ENCODE assay signal across 24 mouse cellular contexts in the genomic region with DNA sequence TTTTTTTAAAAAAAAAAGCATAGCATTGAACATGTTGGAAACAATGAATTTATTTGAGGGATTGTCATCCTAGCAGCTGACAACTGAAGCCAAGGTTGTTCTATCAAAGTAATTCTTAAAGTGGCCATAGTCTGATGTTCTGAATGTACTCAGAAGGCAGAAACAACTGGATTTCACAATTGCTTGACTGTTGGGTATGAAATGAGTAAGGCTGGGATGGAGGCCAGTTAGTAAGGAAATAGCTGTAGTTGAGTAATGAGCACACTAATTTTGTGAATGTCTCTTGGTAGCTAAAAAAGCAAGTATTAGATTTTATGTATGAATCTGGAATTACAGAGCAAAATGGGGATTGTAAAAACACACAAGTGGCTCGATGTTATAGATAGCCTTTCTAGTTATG. TPM values are rescaled to one million over a fixed set of nuclear protein-coding genes. Genes with fewer than 3 reads are reported as not detected.
DNase-seq lines count a peak whose midpoint lies in the region; ATAC-seq and TF ChIP-seq lines count a peak whose summit lies in the region.
"Had no signal": no experiment of that assay in that cellular context is flagged by ENCODE, and none has a peak within 500 bp of the region (broad histone marks: within the 10 kb centered on the region; RNA-seq: fewer than 3 reads in every experiment).

No protein-coding gene starts in this region.

- no peak overlapping the region for H3K9ac ChIP-seq in lung, postnatal 0 days (replicated peaks; ENCODE audit: low read depth)
- H3K9ac ChIP-seq: hindbrain, embryonic 13.5 days; intestine, embryonic 15.5 days had no signal

- 54% methylated on average over 1 of the region's 1 CpGs for WGBS in lung, postnatal 0 days

- TF ChIP-seq CTCF in lung, postnatal 0 days (IDR thresholded peaks at IDR 0.05): no peak
- no peak for TF ChIP-seq CTCF in layer of hippocampus, adult 2 months (conservative IDR thresholded peaks at IDR 0.05)

- no peaks in the 10 kb centered on the region for H3K4me1 ChIP-seq in lung, postnatal 0 days (ENCODE audit: insufficient read depth, low read depth, low read length)
- H3K4me1 ChIP-seq: forebrain, embryonic 10.5 days; heart, embryonic 10.5 days; hindbrain, embryonic 13.5 days; intestine, embryonic 15.5 days had no signal

- TF ChIP-seq EP300 in lung, postnatal 0 days (IDR thresholded peaks at IDR 0.05): no peak

- H3K36me3 ChIP-seq in lung, postnatal 0 days (ENCODE audit: insufficient read depth, low read length): no peaks in the 10 kb centered on the region
- H3K36me3 ChIP-seq: embryonic facial prominence, embryonic 10.5 days; forebrain, embryonic 10.5 days; heart, embryonic 10.5 days; hindbrain, embryonic 13.5 days; intestine, embryonic 15.5 days had no signal

- H3K4me2 ChIP-seq in lung, postnatal 0 days (replicated peaks; ENCODE audit: low read depth, low read length): no peak overlapping the region
- H3K4me2 ChIP-seq: hindbrain, embryonic 13.5 days; intestine, embryonic 15.5 days had no signal

- no peaks in the 10 kb centered on the region for H3K9me3 ChIP-seq in lung, postnatal 0 days (ENCODE audit: low read length)
- H3K9me3 ChIP-seq: embryonic facial prominence, embryonic 10.5 days; forebrain, embryonic 10.5 days; heart, embryonic 10.5 days; hindbrain, embryonic 13.5 days; intestine, embryonic 15.5 days had no signal

- no peaks in the 10 kb centered on the region for H3K27me3 ChIP-seq in lung, postnatal 0 days (replicated peaks; ENCODE audit: insufficient read depth, low read length)
- H3K27me3 ChIP-seq: CH12.LX; hindbrain, embryonic 13.5 days; intestine, embryonic 15.5 days had no signal

- no peak overlapping the region for H3K27ac ChIP-seq in lung, postnatal 0 days (ENCODE audit: low read length)
- H3K27ac ChIP-seq in layer of hippocampus, adult 2 months: no peak overlapping the region
- H3K27ac ChIP-seq: embryonic facial prominence, embryonic 10.5 days; forebrain, embryonic 10.5 days; gastrocnemius, adult 2 months; heart, embryonic 10.5 days; hindbrain, embryonic 13.5 days; intestine, embryonic 15.5 days had no signal

- intact Hi-C loops in left cerebral cortex, postnatal 14 days (cut with DNase I): no loop called here

- no peak for ATAC-seq in lung, postnatal 0 days
- ATAC-seq: forebrain, embryonic 14.5 days; intestine, embryonic 15.5 days had no signal

- H3K4me3 ChIP-seq in lung, postnatal 0 days (ENCODE audit: low read depth, low read length): no peak overlapping the region
- no peak overlapping the region for H3K4me3 ChIP-seq in layer of hippocampus, adult 2 months
- H3K4me3 ChIP-seq: embryonic facial prominence, embryonic 10.5 days; forebrain, embryonic 10.5 days; gastrocnemius, adult 2 months; heart, embryonic 10.5 days; hindbrain, embryonic 13.5 days; intestine, embryonic 15.5 days had no signal

- peak; percentile 10 to 73 for DNase-seq in adrenal gland, adult (ENCODE audit: inconsistent age in 2 of 2, low spot score in 1 of 2)
- DNase-seq in adrenal gland, postnatal 25 days: no peak
- DNase-seq in lung, postnatal 0 days (ENCODE audit: low spot score): peak; percentile 59
- DNase-seq in lung, postnatal 4 days: no peak
- peak; percentile 14 for DNase-seq in adrenal gland, postnatal 10 days
- DNase-seq in left cerebral cortex, postnatal 14 days (ENCODE audit: low spot score in 2 of 2): no peak
- DNase-seq in layer of hippocampus, adult 2 months (ENCODE audit: low spot score in 2 of 2): no peak
- DNase-seq: cerebellum, adult 2 months; cerebellum, postnatal 10 days; gastrocnemius, adult 2 months; gastrocnemius, postnatal 25 days; heart, postnatal 10 days; heart, postnatal 4 days; kidney, adult 2 months had no signal

RNA-seq across cellular contexts. Expression of a gene that starts 41.5 kb away (rescaled TPM):
- total RNA-seq in adrenal gland, postnatal 25 days (2021): not detected in 2 replicates
- not detected in 2 replicates for polyA plus RNA-seq in lung, postnatal 0 days (2015; fragmentation: Nextera tagmentation; extraction: Ambion mirVana)
- under 1 TPM; 0.48 to 0.96 TPM for total RNA-seq in adrenal gland, postnatal 10 days (2021)
- total RNA-seq in left cerebral cortex, postnatal 14 days (2021): not detected
- not detected for total RNA-seq in layer of hippocampus, adult 2 months (2021)
- total RNA-seq: CH12.LX; gastrocnemius, adult 2 months; gastrocnemius, postnatal 25 days; granulocyte monocyte progenitor cell, adult 5-6 weeks; heart, postnatal 10 days; heart, postnatal 4 days had no signal
- polyA plus RNA-seq: cerebellum, adult 2 months; embryonic facial prominence, embryonic 10.5 days; embryonic facial prominence, embryonic 14.5 days; forebrain, embryonic 10.5 days; forebrain, embryonic 14.5 days; heart, embryonic 14.5 days; hindbrain, embryonic 13.5 days; kidney, adult 2 months had no signal

Comparison
In these comparisons a context has a peak if more than half of its experiments do, and no peak if none do; other contexts are left out.
1. DNase-seq: peak in adrenal gland, adult (2 of 2), lung, postnatal 0 days (single experiment) and adrenal gland, postnatal 10 days (single experiment); none in adrenal gland, postnatal 25 days (single experiment), lung, postnatal 4 days (0 of 2), left cerebral cortex, postnatal 14 days (0 of 2) and layer of hippocampus, adult 2 months (0 of 2).